Mouse (Mus musculus) neural tube, embryonic 13.5 days (tissue): ENCODE data around the gene Elmo1. TPM values are rescaled to one million over a fixed set of nuclear protein-coding genes. Genes with fewer than 3 reads are reported as not detected.

Source experiments
- ATAC-seq: fragments of 200-750 bp; cut with Nextera tagmentation; 2 replicates; pipeline ENCODE4 v1.8.0; 2017; ENCODE audit warnings: low read depth, mild to moderate bottlenecking, moderate TSS enrichment, moderate library complexity
- H3K27ac ChIP-seq: fragments of 300-500 bp; sonication (generic); replicated peaks from 2 replicates; pipeline ENCODE4 v1.5.1; 2015; ENCODE audit warnings: moderate library complexity, mild to moderate bottlenecking, inconsistent platforms
- H3K27me3 ChIP-seq: fragments of 300-500 bp; sonication (generic); 2 replicates; pipeline ENCODE4 v1.6.1; 2015; ENCODE audit warnings: mild to moderate bottlenecking, inconsistent platforms
- H3K36me3 ChIP-seq: fragments of 300-500 bp; sonication (generic); 2 replicates; pipeline ENCODE4 v1.6.1; 2015; ENCODE audit warnings: mild to moderate bottlenecking, inconsistent platforms
- H3K4me1 ChIP-seq: fragments of 300-500 bp; sonication (generic); replicated peaks from 2 replicates; pipeline ENCODE4 v1.6.1; 2015; ENCODE audit warnings: inconsistent platforms
- H3K4me2 ChIP-seq: fragments of 300-500 bp; sonication (generic); 2 replicates; pipeline ENCODE4 v1.6.1; 2015; ENCODE audit warnings: inconsistent platforms, mild to moderate bottlenecking, moderate library complexity
- H3K4me3 ChIP-seq: fragments of 300-500 bp; sonication (generic); 2 replicates; pipeline ENCODE4 v1.5.1; 2015; ENCODE audit warnings: mild to moderate bottlenecking, inconsistent platforms
- H3K9ac ChIP-seq: fragments of 300-500 bp; sonication (generic); 2 replicates; pipeline ENCODE4 v1.6.1; 2015; ENCODE audit warnings: moderate library complexity, mild to moderate bottlenecking, inconsistent platforms
- H3K9me3 ChIP-seq: fragments of 300-500 bp; sonication (generic); 2 replicates; pipeline ENCODE4 v1.6.1; 2016; ENCODE audit warnings: inconsistent platforms
- WGBS: fragments of 180-500 bp; shearing (Covaris S2); methylation state at CpG from one replicate; pipeline ENCODE4 v1.1.7; 2015; 5-methylcytosine and 5-hydroxymethylcytosine counted together
- polyA plus RNA-seq: library from polyadenylated mRNA; unstranded; fragments of >200 nt; fragmentation: Nextera tagmentation; extraction: Ambion mirVana; gene quantifications from 2 replicates; pipeline ENCODE4 v1.2.1, GENCODE M21; 2015

Gene Elmo1
- polyA plus RNA-seq, 1 experiment from 2014 or later: 48.4 TPM

- no peak for ATAC-seq
- Histone ChIP-seq H3K36me3 (no peaks in the 10 kb centered on the region), H3K4me1 (peaks cover 14% of the 10 kb centered on the region), H3K27me3 (no peaks in the 10 kb centered on the region), H3K4me2 (no peak overlapping the region), H3K4me3 (no peak overlapping the region), H3K9me3 (no peaks in the 10 kb centered on the region), H3K27ac (no peak overlapping the region), H3K9ac (no peak overlapping the region)
- WGBS: 92% methylated on average over 1 of the region's 1 CpGs
Observed at GRCm38 (mm10) chr13:20537053-20537452, 446.7 kb downstream of the Elmo1 start.

- Histone ChIP-seq H3K9ac (no peak overlapping the region), H3K27ac (no peak overlapping the region), H3K4me3 (no peak overlapping the region), H3K9me3 (no peaks in the 10 kb centered on the region), H3K36me3 (no peaks in the 10 kb centered on the region), H3K27me3 (no peaks in the 10 kb centered on the region), H3K4me2 (no peak overlapping the region), H3K4me1 (peaks cover 14% of the 10 kb centered on the region)
- WGBS: 83% methylated on average over 2 of the region's 2 CpGs
- 0 out of 2 replicates have a peak, but pooled peaks have one; percentile 36 for ATAC-seq
Observed at GRCm38 (mm10) chr13:20537487-20537886, 447.1 kb downstream of the Elmo1 start.

GRCm38 (mm10) chr13:20538216-20539070 lies 448.0 kb downstream of the Elmo1 start:
- Histone ChIP-seq H3K4me1 (peaks cover 14% of the 10 kb centered on the region), H3K27ac (0 out of 2 replicates have a peak overlapping the region, but pooled peaks have one; percentile 38), H3K9ac (no peak overlapping the region), H3K27me3 (no peaks in the 10 kb centered on the region), H3K9me3 (no peaks in the 10 kb centered on the region), H3K36me3 (no peaks in the 10 kb centered on the region), H3K4me2 (no peak overlapping the region), H3K4me3 (no peak overlapping the region)
- ATAC-seq: no peak
- 68% methylated on average over 12 of the region's 12 CpGs for WGBS

- Histone ChIP-seq H3K9me3 (no peaks in the 10 kb centered on the region), H3K27me3 (no peaks in the 10 kb centered on the region), H3K27ac (no peak overlapping the region), H3K9ac (no peak overlapping the region), H3K4me3 (no peak overlapping the region), H3K4me2 (no peak overlapping the region), H3K36me3 (no peaks in the 10 kb centered on the region), H3K4me1 (peaks cover 14% of the 10 kb centered on the region)
- 100% methylated on average over 2 of the region's 2 CpGs for WGBS
- ATAC-seq: no peak
Observed at GRCm38 (mm10) chr13:20539631-20540030, 449.2 kb downstream of the Elmo1 start.

GRCm38 (mm10) chr13:20546568-20547204 lies 456.3 kb downstream of the Elmo1 start:
- Histone ChIP-seq H3K27ac (no peak overlapping the region; the same call in 1 of the 2 replicates), H3K36me3 (0 out of 2 replicates have a peak, but pooled peaks cover 4% of the 10 kb centered on the region), H3K4me2 (no peak overlapping the region), H3K9ac (no peak overlapping the region), H3K4me3 (no peak overlapping the region), H3K4me1 (0 out of 2 replicates have a peak, but pooled peaks cover 6% of the 10 kb centered on the region), H3K27me3 (no peaks in the 10 kb centered on the region), H3K9me3 (no peaks in the 10 kb centered on the region)
- ATAC-seq: no peak
- WGBS: 86% methylated on average over 12 of the region's 12 CpGs

GRCm38 (mm10) chr13:20549983-20550382 lies 459.6 kb downstream of the Elmo1 start:
- Histone ChIP-seq H3K9ac (no peak overlapping the region), H3K4me3 (no peak overlapping the region), H3K27ac (no peak overlapping the region), H3K4me2 (no peak overlapping the region), H3K27me3 (no peaks in the 10 kb centered on the region), H3K9me3 (no peaks in the 10 kb centered on the region), H3K4me1 (0 out of 2 replicates have a peak, but pooled peaks cover 6% of the 10 kb centered on the region), H3K36me3 (0 out of 2 replicates have a peak, but pooled peaks cover 4% of the 10 kb centered on the region)
- 71% methylated on average over 4 of the region's 4 CpGs for WGBS
- ATAC-seq: 0 out of 2 replicates have a peak, but pooled peaks have one; percentile 59

GRCm38 (mm10) chr13:20551559-20551958 lies 461.2 kb downstream of the Elmo1 start:
- H3K4me3 ChIP-seq: no peak overlapping the region
- no peak overlapping the region for H3K9ac ChIP-seq
- no peak for ATAC-seq
- 0 out of 2 replicates have a peak, but pooled peaks cover 6% of the 10 kb centered on the region for H3K4me1 ChIP-seq
- no peak overlapping the region for H3K27ac ChIP-seq
- H3K9me3 ChIP-seq: no peaks in the 10 kb centered on the region
- no peak overlapping the region for H3K4me2 ChIP-seq
- 90% methylated on average over 1 of the region's 1 CpGs for WGBS
- H3K36me3 ChIP-seq: 0 out of 2 replicates have a peak, but pooled peaks cover 4% of the 10 kb centered on the region
- H3K27me3 ChIP-seq: no peaks in the 10 kb centered on the region

GRCm38 (mm10) chr13:20555853-20556452 lies 465.6 kb downstream of the Elmo1 start:
- no peaks in the 10 kb centered on the region for H3K36me3 ChIP-seq
- no peak overlapping the region for H3K9ac ChIP-seq
- H3K4me2 ChIP-seq: no peak overlapping the region
- no peak for ATAC-seq
- no peaks in the 10 kb centered on the region for H3K4me1 ChIP-seq
- no peak overlapping the region for H3K27ac ChIP-seq
- no peaks in the 10 kb centered on the region for H3K27me3 ChIP-seq
- WGBS: 92% methylated on average over 4 of the region's 4 CpGs
- H3K4me3 ChIP-seq: no peak overlapping the region
- H3K9me3 ChIP-seq: no peaks in the 10 kb centered on the region

- no peak for ATAC-seq
- H3K9me3 ChIP-seq: no peaks in the 10 kb centered on the region
- 86% methylated on average over 9 of the region's 10 CpGs for WGBS
- H3K4me2 ChIP-seq: no peak overlapping the region
- no peaks in the 10 kb centered on the region for H3K36me3 ChIP-seq
- no peaks in the 10 kb centered on the region for H3K4me1 ChIP-seq
- no peak overlapping the region for H3K9ac ChIP-seq
- H3K27me3 ChIP-seq: no peaks in the 10 kb centered on the region
- no peak overlapping the region for H3K27ac ChIP-seq
- no peak overlapping the region for H3K4me3 ChIP-seq
Observed at GRCm38 (mm10) chr13:20556739-20557138, 466.3 kb downstream of the Elmo1 start.

- no peaks in the 10 kb centered on the region for H3K9me3 ChIP-seq
- H3K27ac ChIP-seq: no peak overlapping the region
- no peak for ATAC-seq
- no peak overlapping the region for H3K4me2 ChIP-seq
- H3K4me3 ChIP-seq: no peak overlapping the region
- WGBS: 63% methylated on average over 8 of the region's 8 CpGs
- peaks cover 2% of the 10 kb centered on the region; the same call in 1 of the 2 replicates for H3K4me1 ChIP-seq
- no peak overlapping the region for H3K9ac ChIP-seq
- no peaks in the 10 kb centered on the region for H3K27me3 ChIP-seq
- H3K36me3 ChIP-seq: no peaks in the 10 kb centered on the region
Observed at GRCm38 (mm10) chr13:20557156-20557555, 466.8 kb downstream of the Elmo1 start.

GRCm38 (mm10) chr13:20558376-20558775 lies 468.0 kb downstream of the Elmo1 start:
- no peaks in the 10 kb centered on the region for H3K27me3 ChIP-seq
- no peak overlapping the region for H3K9ac ChIP-seq
- no peak overlapping the region for H3K4me3 ChIP-seq
- no peaks in the 10 kb centered on the region for H3K36me3 ChIP-seq
- no peak overlapping the region for H3K27ac ChIP-seq
- peaks cover 5% of the 10 kb centered on the region; the same call in 1 of the 2 replicates for H3K4me1 ChIP-seq
- H3K9me3 ChIP-seq: no peaks in the 10 kb centered on the region
- no peak overlapping the region for H3K4me2 ChIP-seq
- WGBS: 84% methylated on average over 2 of the region's 2 CpGs
- no peak for ATAC-seq

- Histone ChIP-seq H3K4me2 (no peak overlapping the region), H3K9me3 (no peaks in the 10 kb centered on the region), H3K4me3 (no peak overlapping the region), H3K27ac (no peak overlapping the region), H3K9ac (no peak overlapping the region), H3K27me3 (no peaks in the 10 kb centered on the region), H3K36me3 (peaks cover 18% of the 10 kb centered on the region), H3K4me1 (peaks cover 5% of the 10 kb centered on the region; the same call in 1 of the 2 replicates)
- WGBS: 83% methylated on average over 9 of the region's 9 CpGs
- ATAC-seq: no peak
Observed at GRCm38 (mm10) chr13:20564414-20564813, 474.0 kb downstream of the Elmo1 start.
